Mouse (Mus musculus) stomach, embryonic 16.5 days (tissue): ENCODE data around the gene Mthfr. TPM values are rescaled to one million over a fixed set of nuclear protein-coding genes. Genes with fewer than 3 reads are reported as not detected.

ENCODE experiments used
- ATAC-seq: fragments of 200-750 bp; cut with Nextera tagmentation; 2 replicates; pipeline ENCODE4 v1.8.0; 2017; ENCODE audit warnings: moderate number of reproducible peaks, moderate TSS enrichment; ENCODE audit not compliant: insufficient read depth, low FRiP score
- H3K27ac ChIP-seq: fragments of 300-500 bp; sonication (generic); 2 replicates; pipeline ENCODE4 v1.5.1; 2014; ENCODE audit warnings: low read length
- H3K27me3 ChIP-seq: fragments of 300-500 bp; sonication (generic); 2 replicates; pipeline ENCODE4 v1.6.1; 2014; ENCODE audit warnings: low read length, control low read depth, mixed read lengths; ENCODE audit not compliant: control insufficient read depth, insufficient read depth
- H3K36me3 ChIP-seq: fragments of 300-500 bp; sonication (generic); 2 replicates; pipeline ENCODE4 v1.6.1; 2014; ENCODE audit warnings: low read length; ENCODE audit not compliant: control insufficient read depth, insufficient read depth
- H3K4me1 ChIP-seq: fragments of 300-500 bp; sonication (generic); 2 replicates; pipeline ENCODE4 v1.6.1; 2014; ENCODE audit warnings: low read length, control low read depth, mixed read lengths; ENCODE audit not compliant: control insufficient read depth, insufficient read depth
- H3K4me2 ChIP-seq: fragments of 300-500 bp; sonication (generic); 2 replicates; pipeline ENCODE4 v1.6.1; 2014; ENCODE audit warnings: low read depth, low read length, mixed read lengths
- H3K4me3 ChIP-seq: fragments of 300-500 bp; sonication (generic); replicated peaks from 2 replicates; pipeline ENCODE4 v1.5.1; 2014; ENCODE audit warnings: mild to moderate bottlenecking, low read length
- H3K9ac ChIP-seq: fragments of 300-500 bp; sonication (generic); 2 replicates; pipeline ENCODE4 v1.6.1; 2014; ENCODE audit warnings: low read length
- H3K9me3 ChIP-seq: fragments of 300-500 bp; sonication (generic); replicated peaks from 2 replicates; pipeline ENCODE4 v1.6.1; 2016; ENCODE audit warnings: low read length, control low read depth; ENCODE audit not compliant: control insufficient read depth
- WGBS: fragments of 180-500 bp; shearing (Covaris S2); extraction: QIAGEN DNeasy Blood & Tissue Kit; methylation state at CpG from one replicate; pipeline ENCODE4 v1.1.7; 2014; 5-methylcytosine and 5-hydroxymethylcytosine counted together
- polyA plus RNA-seq: library from polyadenylated mRNA; unstranded; fragments of >200 nt; fragmentation: Nextera tagmentation; extraction: Ambion mirVana; gene quantifications from 2 replicates; pipeline ENCODE4 v1.2.1, GENCODE M21; 2015

Gene Mthfr
- polyA plus RNA-seq, 1 experiment from 2014 or later: 26.7 TPM

- Histone ChIP-seq H3K9me3 (no peaks in the 10 kb centered on the region), H3K27me3 (peaks cover 2% of the 10 kb centered on the region; the same call in 1 of the 2 replicates), H3K4me1 (0 out of 2 replicates have a peak, but pooled peaks cover 4% of the 10 kb centered on the region), H3K4me3 (no peak overlapping the region), H3K9ac (no peak overlapping the region; the same call in 1 of the 2 replicates), H3K27ac (no peak overlapping the region), H3K4me2 (no peak overlapping the region), H3K36me3 (no peaks in the 10 kb centered on the region)
- peak; percentile 26; the same call in 1 of the 2 replicates for ATAC-seq
- WGBS: 23% methylated on average over 22 of the region's 22 CpGs
Measured at GRCm38 (mm10) chr4:148107621-148108291, 68.9 kb downstream of the Mthfr start.

GRCm38 (mm10) chr4:148108565-148109100, 69.8 kb downstream of the Mthfr start:
- no peak for ATAC-seq
- 57% methylated on average over 7 of the region's 7 CpGs for WGBS

More at GRCm38 (mm10) chr4:148108565-148109100, 69.8 kb downstream of the Mthfr start:
- Histone ChIP-seq H3K9ac (no peak overlapping the region), H3K4me3 (no peak overlapping the region), H3K4me2 (no peak overlapping the region), H3K4me1 (0 out of 2 replicates have a peak, but pooled peaks cover 4% of the 10 kb centered on the region), H3K27me3 (peaks cover 2% of the 10 kb centered on the region; the same call in 1 of the 2 replicates), H3K36me3 (no peaks in the 10 kb centered on the region), H3K9me3 (no peaks in the 10 kb centered on the region), H3K27ac (no peak overlapping the region)

Other genes starting within 250 kb of the Mthfr start
- 8.7 and 9.3 TPM in 2 replicates for gene Zfp984, start 229.3 kb upstream of the Mthfr start, polyA plus RNA-seq
- 4.4 and 6.2 TPM in 2 replicates for gene Zfp933, start 190.7 kb upstream of the Mthfr start, polyA plus RNA-seq
- gene Miip, start 170.3 kb upstream of the Mthfr start, polyA plus RNA-seq: 35.3 and 37.4 TPM in 2 replicates
- 10.4 and 11.1 TPM in 2 replicates for gene Fv1, start 170.1 kb upstream of the Mthfr start, polyA plus RNA-seq
- 43.0 and 47.4 TPM in 2 replicates for gene Mfn2, start 134.4 kb upstream of the Mthfr start, polyA plus RNA-seq
- 56.2 and 56.4 TPM in 2 replicates for gene Plod1, start 102.3 kb upstream of the Mthfr start, polyA plus RNA-seq
- gene 2510039O18Rik, start 98.2 kb upstream of the Mthfr start, polyA plus RNA-seq: 5.8 and 7.5 TPM in 2 replicates
- gene Nppb, start 53.3 kb upstream of the Mthfr start, polyA plus RNA-seq: not detected in 2 replicates
- 0.18 TPM in 1 of 2 replicates, not detected in the other for gene Nppa, start 38.4 kb upstream of the Mthfr start, polyA plus RNA-seq
- gene Clcn6, start 256 bp upstream of the Mthfr start, polyA plus RNA-seq: 5.7 and 6.1 TPM in 2 replicates
- gene Agtrap, start 49.0 kb downstream of the Mthfr start, polyA plus RNA-seq: 16.5 and 16.9 TPM in 2 replicates
- gene Mad2l2, start 91.3 kb downstream of the Mthfr start, polyA plus RNA-seq: 35.1 and 36.1 TPM in 2 replicates
- 0.04 and 0.06 TPM in 2 replicates for gene Draxin, start 91.6 kb downstream of the Mthfr start, polyA plus RNA-seq
- gene Fbxo6, start 113.1 kb downstream of the Mthfr start, polyA plus RNA-seq: 16.2 and 17.4 TPM in 2 replicates
- 6.5 and 7.5 TPM in 2 replicates for gene Fbxo44, start 121.4 kb downstream of the Mthfr start, polyA plus RNA-seq
- gene Fbxo2, start 121.5 kb downstream of the Mthfr start, polyA plus RNA-seq: 0.29 and 0.58 TPM in 2 replicates
- gene Disp3, start 248.9 kb downstream of the Mthfr start, polyA plus RNA-seq: 0.12 and 0.19 TPM in 2 replicates